Mouse (Mus musculus) bone marrow macrophage, adult 2 months (primary cell): Measurements from ENCODE around the gene P4hb.

ENCODE experiments used
- CTCF ChIP-seq: IDR thresholded peaks from 2 replicates; pipeline ENCODE4 v1.5.1; 2012; ENCODE audit warnings: low read depth, mild to moderate bottlenecking, low read length, moderate library complexity
- POLR2A ChIP-seq: IDR thresholded peaks from 2 replicates; pipeline ENCODE4 v1.6.1; 2012; ENCODE audit warnings: mild to moderate bottlenecking, low read depth, low read length, borderline replicate concordance

DNA sequence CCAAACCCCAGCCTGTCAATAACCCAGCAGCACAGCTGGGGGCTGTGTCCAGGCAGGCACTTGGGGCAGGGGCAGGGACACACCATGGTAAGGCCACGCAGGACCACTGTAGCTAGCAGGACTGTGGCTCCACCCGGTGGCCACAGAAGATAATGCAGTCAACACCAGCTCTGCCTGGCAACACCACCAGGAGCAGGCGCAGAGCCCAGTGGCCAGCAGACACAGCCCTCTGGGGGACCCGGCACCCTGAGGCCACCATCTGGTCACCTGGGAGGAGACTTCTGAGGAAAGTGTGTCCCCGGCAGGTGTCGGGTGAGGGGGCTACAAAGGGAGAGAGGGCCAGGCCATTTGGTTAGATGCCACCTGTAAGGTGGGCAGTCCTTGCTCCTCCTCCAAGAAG lies 39.7 kb upstream of the P4hb start:
- TF ChIP-seq CTCF (peak; percentile 54), POLR2A (no peak)
